Mouse (Mus musculus) embryo, embryonic 10 days (tissue): ENCODE measurements at regions not wholly inside any gene's neighbourhood (a gene's known extent, or its start where the extent isn't known, plus 50 kb on each side); places are given as distances from the start of the nearest gene placed in this dataset.

Experiments
- DNase-seq: peaks from one replicate; pipeline ENCODE4 v3.0.0-alpha.2; 2015; ENCODE audit warnings: low spot score

- no peak for DNase-seq
Observed at GRCm38 (mm10) chr8:116837991-116838390, 83.3 kb downstream of the Cmc2 start.

GRCm38 (mm10) chr8:116832181-116832580, 89.1 kb downstream of the Cmc2 start:
- no peak for DNase-seq

- DNase-seq: no peak
Observed at GRCm38 (mm10) chr8:116829631-116830030, 91.6 kb downstream of the Cmc2 start.

- DNase-seq: no peak
Observed at GRCm38 (mm10) chr8:116828220-116828619, 93.0 kb downstream of the Cmc2 start.

- DNase-seq: no peak
Observed at GRCm38 (mm10) chr8:116827141-116827540, 94.1 kb downstream of the Cmc2 start.

GRCm38 (mm10) chr8:116814118-116814851, 81.5 kb upstream of the Cdyl2 start:
- peak; percentile 18 for DNase-seq

- no peak for DNase-seq
Observed at GRCm38 (mm10) chr8:116801313-116801712, 68.5 kb upstream of the Cdyl2 start.

GRCm38 (mm10) chr8:116800636-116801035, 67.8 kb upstream of the Cdyl2 start:
- DNase-seq: no peak

GRCm38 (mm10) chr8:116798981-116799380, 66.2 kb upstream of the Cdyl2 start:
- DNase-seq: no peak

GRCm38 (mm10) chr8:116795713-116796112, 62.9 kb upstream of the Cdyl2 start:
- no peak for DNase-seq

- DNase-seq: no peak
Observed at GRCm38 (mm10) chr8:116793107-116793506, 60.3 kb upstream of the Cdyl2 start.

GRCm38 (mm10) chr8:116790294-116790693, 57.5 kb upstream of the Cdyl2 start:
- DNase-seq: no peak
